Mouse (Mus musculus) liver, embryonic 13.5 days (tissue): Measurements from ENCODE around the gene Gm2310. TPM values are rescaled to one million over a fixed set of nuclear protein-coding genes. Genes with fewer than 3 reads are reported as not detected.
"Not testable (repeated sequence)": the region's sequence is repeated elsewhere in the genome, so short reads cannot be mapped to it uniquely, and the experiment has no call there.

Experiments
- ATAC-seq: fragments of 200-750 bp; cut with Nextera tagmentation; 2 replicates; pipeline ENCODE4 v1.8.0; 2017; ENCODE audit warnings: low read depth, mild to moderate bottlenecking, moderate number of reproducible peaks, moderate library complexity
- DNase-seq: peaks from one replicate; pipeline ENCODE4 v3.0.0; 2022
- H3K27ac ChIP-seq: fragments of 300-500 bp; sonication (generic); 2 replicates; pipeline ENCODE4 v1.5.1; 2015; ENCODE audit warnings: moderate library complexity, mild to moderate bottlenecking, inconsistent platforms
- H3K27me3 ChIP-seq: fragments of 300-500 bp; sonication (generic); 2 replicates; pipeline ENCODE4 v1.6.1; 2015; ENCODE audit warnings: mild to moderate bottlenecking, inconsistent platforms
- H3K36me3 ChIP-seq: fragments of 300-500 bp; sonication (generic); 2 replicates; pipeline ENCODE4 v1.6.1; 2015; ENCODE audit warnings: mild to moderate bottlenecking, inconsistent platforms
- H3K4me1 ChIP-seq: fragments of 300-500 bp; sonication (generic); replicated peaks from 2 replicates; pipeline ENCODE4 v1.6.1; 2015; ENCODE audit warnings: inconsistent platforms
- H3K4me2 ChIP-seq: fragments of 300-500 bp; sonication (generic); 2 replicates; pipeline ENCODE4 v1.6.1; 2015; ENCODE audit warnings: inconsistent platforms, mild to moderate bottlenecking, moderate library complexity
- H3K4me3 ChIP-seq: fragments of 300-500 bp; sonication (generic); replicated peaks from 2 replicates; pipeline ENCODE4 v1.5.1; 2015; ENCODE audit warnings: mild to moderate bottlenecking, inconsistent platforms
- H3K9ac ChIP-seq: fragments of 300-500 bp; sonication (generic); 2 replicates; pipeline ENCODE4 v1.6.1; 2015; ENCODE audit warnings: mild to moderate bottlenecking, inconsistent platforms
- H3K9me3 ChIP-seq: fragments of 300-500 bp; sonication (generic); replicated peaks from 2 replicates; pipeline ENCODE4 v1.6.1; 2016; ENCODE audit warnings: inconsistent platforms
- WGBS: fragments of 180-500 bp; shearing (Covaris S2); methylation state at CpG from one replicate; pipeline ENCODE4 v1.1.7; 2015; ENCODE audit not compliant: insufficient replicate concordance; 5-methylcytosine and 5-hydroxymethylcytosine counted together
- polyA plus RNA-seq: library from polyadenylated mRNA; unstranded; fragments of >200 nt; fragmentation: Nextera tagmentation; extraction: Ambion mirVana; gene quantifications from 2 replicates; pipeline ENCODE4 v1.2.1, GENCODE M21; 2015

Gene Gm2310
- polyA plus RNA-seq = not detected in 2 replicates

DNA sequence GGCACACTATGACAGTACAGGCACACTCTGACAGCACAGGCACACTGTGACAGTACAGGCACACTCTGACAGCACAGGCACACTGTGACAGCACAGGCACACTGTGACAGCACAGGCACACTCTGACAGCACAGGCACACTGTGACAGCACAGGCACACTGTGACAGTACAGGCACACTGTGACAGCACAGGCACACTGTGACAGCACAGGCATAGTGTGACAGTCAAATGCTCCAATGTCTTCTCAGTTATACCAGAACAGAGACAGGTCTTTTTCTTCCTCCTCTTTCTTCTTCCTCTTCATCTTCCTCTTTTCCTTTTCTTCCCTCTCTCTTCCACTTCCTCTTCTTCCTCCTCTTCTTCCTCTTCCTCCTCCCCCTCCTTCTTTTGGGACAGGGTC, at the start of gene Gm2310:
TSS of gene Gm2310 (minus strand) at position 101 of the 400 bp plus-strand sequence.
- not testable (repeated sequence) for H3K9me3 ChIP-seq, H3K36me3 ChIP-seq, DNase-seq, H3K4me2 ChIP-seq, H3K27me3 ChIP-seq, H3K27ac ChIP-seq, H3K9ac ChIP-seq, ATAC-seq, H3K4me1 ChIP-seq, H3K4me3 ChIP-seq

DNA sequence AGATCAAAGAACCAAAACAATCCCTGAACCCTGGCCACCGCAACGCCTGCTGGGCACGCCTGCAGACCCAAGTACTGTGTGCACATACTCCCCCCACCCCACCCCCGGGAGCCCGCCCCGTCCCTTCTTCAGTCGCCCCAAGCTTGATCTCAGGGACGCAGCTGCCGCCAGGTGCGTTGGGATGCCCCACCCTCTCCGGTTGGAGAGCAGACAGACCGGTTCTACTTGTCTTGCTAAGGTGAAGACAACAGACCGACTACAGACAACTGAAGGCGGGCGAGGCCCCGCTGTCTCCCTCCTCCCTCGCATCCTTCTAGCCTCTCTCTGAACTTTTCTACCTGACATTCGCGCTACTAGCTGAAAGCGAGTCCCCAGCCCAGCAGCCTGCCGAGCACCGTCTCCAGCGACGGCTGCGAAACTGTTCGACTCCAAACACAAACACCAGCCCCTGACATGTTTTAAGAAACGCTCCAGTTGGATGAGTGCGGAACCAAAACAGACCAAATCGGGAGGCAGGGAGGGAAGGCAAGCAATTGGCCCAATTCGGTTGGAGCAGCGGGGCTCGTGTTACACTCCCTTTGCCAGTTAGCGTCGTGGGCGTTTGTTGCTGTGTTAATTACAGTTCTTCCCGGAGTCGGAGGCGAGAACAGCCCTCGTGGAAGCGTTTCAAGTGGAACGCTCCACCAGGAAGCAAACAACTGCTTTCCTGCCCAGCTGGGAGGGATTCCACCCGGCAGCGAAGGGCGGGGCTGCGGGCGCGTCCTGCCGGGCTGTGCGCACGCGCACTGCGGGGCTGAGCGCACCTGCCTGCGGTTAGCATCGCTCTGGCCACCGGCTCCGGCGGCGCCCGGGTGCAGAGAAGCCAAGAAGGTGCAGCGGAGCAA, 49.1 kb upstream of the Gm2310 start:
- Histone ChIP-seq H3K9me3 (no peaks in the 10 kb centered on the region), H3K4me3 (peak overlapping the region; percentile 61), H3K27me3 (peaks cover 27% of the 10 kb centered on the region), H3K4me1 (peaks cover 16% of the 10 kb centered on the region), H3K4me2 (peak overlapping the region; percentile 86), H3K9ac (peak overlapping the region; percentile 53), H3K27ac (no peak overlapping the region), H3K36me3 (no peaks in the 10 kb centered on the region)
- ATAC-seq (peak; percentile 71), DNase-seq (peak; percentile 57)
- WGBS = 1% methylated on average over 60 of the region's 61 CpGs

DNA sequence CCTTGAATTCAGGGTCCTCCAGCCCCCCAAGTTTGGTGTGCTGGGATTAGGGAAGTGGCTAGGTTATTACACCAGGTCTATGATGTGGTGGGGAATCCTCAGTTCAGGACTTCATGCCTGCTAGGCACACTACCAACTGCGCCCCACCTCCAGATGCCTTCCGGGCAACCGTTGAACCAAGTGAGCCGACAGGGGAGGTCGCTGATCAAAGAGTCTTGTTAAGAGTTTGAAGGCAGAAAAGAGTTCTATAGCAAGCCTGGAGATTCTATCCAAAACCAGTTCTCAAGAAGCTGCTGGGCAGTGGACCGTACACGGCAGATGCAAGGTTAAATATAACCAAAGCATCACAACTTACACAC, 48.5 kb upstream of the Gm2310 start:
- Histone ChIP-seq H3K4me3 (peak overlapping the region; percentile 61), H3K27ac (no peak overlapping the region), H3K36me3 (no peaks in the 10 kb centered on the region), H3K27me3 (peaks cover 27% of the 10 kb centered on the region), H3K4me1 (peaks cover 16% of the 10 kb centered on the region), H3K4me2 (peak overlapping the region; percentile 86), H3K9ac (no peak overlapping the region), H3K9me3 (no peaks in the 10 kb centered on the region)
- WGBS = 19% methylated on average over 7 of the region's 7 CpGs
- no peak for DNase-seq
- no peak for ATAC-seq

DNA sequence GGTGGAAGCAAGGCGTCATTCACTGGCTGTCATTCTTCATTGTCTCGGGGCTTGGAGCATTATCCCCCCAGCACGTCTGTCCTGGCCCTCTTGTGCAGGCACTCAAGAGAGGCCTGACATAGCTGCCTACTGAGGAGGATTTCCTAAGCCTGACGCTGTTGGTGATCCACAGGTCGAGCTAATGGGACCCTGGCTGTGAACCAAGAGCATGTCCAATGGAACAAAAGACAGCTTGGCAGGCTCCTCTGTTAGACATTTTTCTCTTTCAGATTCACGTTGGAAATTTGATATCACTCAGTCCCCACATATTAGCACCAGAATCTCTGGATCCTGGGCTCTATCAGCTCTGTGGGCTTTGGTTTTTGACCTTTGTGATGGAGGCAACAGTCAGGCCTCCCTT, 45.7 kb upstream of the Gm2310 start:
- H3K9ac ChIP-seq = no peak overlapping the region
- no peak for ATAC-seq

DNA sequence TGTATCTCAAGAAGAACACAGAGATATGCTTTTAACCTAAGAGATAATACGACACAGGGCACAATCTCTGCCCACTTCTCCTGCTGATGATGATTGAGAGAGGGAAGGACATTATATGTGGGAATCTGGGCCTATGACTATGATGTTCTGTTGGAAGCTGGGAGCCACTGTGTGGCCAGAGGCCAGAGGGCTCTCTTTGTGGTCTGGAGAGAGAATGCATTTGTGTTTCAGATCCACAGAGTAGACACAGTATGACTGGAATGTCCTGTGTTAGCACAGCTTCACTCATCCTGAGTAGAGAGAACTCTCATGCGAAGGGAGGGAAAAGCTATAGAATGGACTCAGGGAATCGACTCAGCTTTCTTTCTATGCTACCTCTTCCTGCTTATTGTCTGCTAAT, 44.6 kb upstream of the Gm2310 start:
- peaks cover 11% of the 10 kb centered on the region for H3K4me1 ChIP-seq
- H3K4me2 ChIP-seq = no peak overlapping the region
- H3K9ac ChIP-seq = no peak overlapping the region
- no peak overlapping the region for H3K27ac ChIP-seq
- H3K4me3 ChIP-seq = no peak overlapping the region
- H3K36me3 ChIP-seq = no peaks in the 10 kb centered on the region
- no peaks in the 10 kb centered on the region for H3K9me3 ChIP-seq
- peaks cover 18% of the 10 kb centered on the region for H3K27me3 ChIP-seq
- 52% methylated on average over 3 of the region's 3 CpGs for WGBS
- ATAC-seq = no peak
- no peak for DNase-seq

More for the DNA sequence above, 45.7 kb upstream of the Gm2310 start:
- H3K27me3 ChIP-seq = peaks cover 20% of the 10 kb centered on the region
- no peak overlapping the region for H3K4me2 ChIP-seq
- no peak overlapping the region for H3K27ac ChIP-seq
- no peak overlapping the region for H3K4me3 ChIP-seq
- H3K9me3 ChIP-seq = no peaks in the 10 kb centered on the region
- no peaks in the 10 kb centered on the region for H3K36me3 ChIP-seq
- peaks cover 16% of the 10 kb centered on the region for H3K4me1 ChIP-seq
- no peak for DNase-seq
- WGBS = 65% methylated on average over 6 of the region's 6 CpGs

DNA sequence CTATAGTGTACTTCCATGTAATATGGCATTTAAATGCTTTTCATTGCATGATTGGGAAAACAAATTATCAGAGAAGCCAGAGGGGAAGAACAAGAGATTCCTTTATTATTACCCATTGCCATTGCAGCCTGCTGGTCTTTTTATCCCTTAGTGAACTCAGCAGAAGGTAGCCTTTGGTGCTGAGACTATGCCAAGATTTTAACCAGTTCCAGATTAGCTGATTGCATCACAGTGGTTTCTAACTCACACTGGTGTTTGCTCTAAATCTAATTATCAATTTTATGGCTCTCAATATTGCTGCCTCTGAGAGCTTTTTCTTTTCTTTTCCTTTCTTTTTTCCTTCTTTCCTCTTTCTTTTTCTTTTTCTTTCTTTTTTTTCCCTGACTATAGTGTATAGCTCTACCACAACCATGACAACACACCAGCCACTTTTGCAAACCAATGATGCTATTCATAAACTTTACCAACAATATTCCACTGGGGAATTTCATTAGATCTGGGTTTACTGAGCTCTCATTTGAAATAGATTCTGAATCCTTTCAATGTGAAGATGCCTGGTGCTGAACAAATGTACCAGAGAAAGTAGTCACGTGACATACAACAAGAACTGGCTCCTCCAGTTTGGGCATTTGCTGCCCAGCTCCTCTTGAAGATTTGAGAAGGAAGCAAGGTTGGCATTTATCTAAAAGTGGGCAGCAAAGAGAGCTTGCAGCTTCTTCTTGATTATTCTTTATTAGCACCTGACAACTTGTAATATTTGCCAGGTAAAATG, 43.9 kb upstream of the Gm2310 start:
- no peak overlapping the region for H3K4me3 ChIP-seq
- H3K4me1 ChIP-seq = peaks cover 4% of the 10 kb centered on the region
- WGBS = 53% methylated on average over 1 of the region's 1 CpGs
- no peak overlapping the region for H3K9ac ChIP-seq
- no peaks in the 10 kb centered on the region for H3K9me3 ChIP-seq
- H3K36me3 ChIP-seq = no peaks in the 10 kb centered on the region
- no peak for ATAC-seq
- H3K27ac ChIP-seq = no peak overlapping the region
- no peak for DNase-seq
- H3K27me3 ChIP-seq = peaks cover 10% of the 10 kb centered on the region
- H3K4me2 ChIP-seq = no peak overlapping the region

DNA sequence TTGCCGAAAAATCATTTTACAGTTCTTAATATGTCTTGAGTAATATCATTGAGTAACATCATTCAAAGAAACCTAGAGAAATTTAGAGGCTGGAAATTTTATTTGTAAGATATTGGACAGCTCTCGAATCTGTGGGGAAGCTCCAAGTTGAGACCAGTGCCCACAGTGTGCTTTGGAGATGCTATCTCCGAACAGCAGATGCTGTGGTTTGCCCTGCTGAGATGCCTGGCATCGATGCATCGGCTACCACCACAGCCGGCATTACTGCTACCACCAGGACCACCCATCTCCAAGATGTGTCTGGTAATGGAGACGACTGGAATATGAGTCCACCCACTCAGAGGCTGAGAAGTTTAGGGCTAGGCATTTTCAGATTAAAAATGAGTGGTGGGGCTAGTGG, 43.0 kb upstream of the Gm2310 start:
- no peak overlapping the region for H3K27ac ChIP-seq
- H3K9me3 ChIP-seq = no peaks in the 10 kb centered on the region
- ATAC-seq = no peak
- H3K9ac ChIP-seq = no peak overlapping the region
- 50% methylated on average over 7 of the region's 7 CpGs for WGBS
- H3K4me2 ChIP-seq = no peak overlapping the region
- H3K4me1 ChIP-seq = no peaks in the 10 kb centered on the region
- peaks cover 2% of the 10 kb centered on the region for H3K27me3 ChIP-seq
- DNase-seq = no peak
- no peak overlapping the region for H3K4me3 ChIP-seq
- no peaks in the 10 kb centered on the region for H3K36me3 ChIP-seq

DNA sequence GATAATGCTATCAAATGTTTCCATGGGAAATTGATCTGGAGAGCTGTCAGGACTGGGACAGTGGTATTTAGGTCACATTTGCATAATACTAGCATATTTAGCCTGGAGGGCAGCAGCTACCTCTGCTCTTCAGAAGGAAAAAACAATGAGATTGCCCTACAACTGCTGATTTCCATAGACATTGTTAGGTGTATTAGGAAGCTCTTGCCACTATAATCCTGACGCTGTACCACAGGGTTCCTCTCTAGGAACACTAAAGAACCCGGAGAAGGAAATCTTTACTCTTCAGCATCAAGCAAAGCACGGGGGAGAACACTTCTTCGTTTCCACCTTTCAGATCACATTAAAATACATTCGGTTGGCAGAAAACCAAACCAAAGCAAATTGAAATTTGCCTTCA, 11.4 kb upstream of the Gm2310 start:
- Histone ChIP-seq H3K9me3 (no peaks in the 10 kb centered on the region), H3K4me1 (no peaks in the 10 kb centered on the region), H3K4me2 (no peak overlapping the region), H3K27me3 (no peaks in the 10 kb centered on the region), H3K36me3 (no peaks in the 10 kb centered on the region), H3K9ac (no peak overlapping the region), H3K4me3 (no peak overlapping the region), H3K27ac (no peak overlapping the region)
- 67% methylated on average over 5 of the region's 5 CpGs for WGBS
- DNase-seq = no peak
- no peak for ATAC-seq

DNA sequence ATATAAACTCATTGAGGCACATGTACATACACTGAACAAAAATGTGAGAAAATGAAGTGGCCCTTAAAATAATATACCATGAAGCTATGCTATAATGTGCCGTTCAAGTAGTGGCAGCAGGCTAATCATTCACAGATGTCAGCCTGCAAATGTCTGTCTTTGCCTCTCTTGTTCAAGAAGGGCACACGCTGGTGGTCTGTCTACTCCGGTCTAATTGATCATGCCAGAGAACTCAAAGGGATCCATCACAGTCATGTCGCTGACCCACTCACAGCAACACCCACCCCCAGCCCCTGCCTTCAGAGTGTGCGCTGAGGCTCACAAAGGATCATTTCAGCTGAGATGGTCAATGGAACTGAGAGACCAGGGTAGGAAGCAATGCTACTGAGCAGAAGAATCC, 6.8 kb downstream of the Gm2310 start:
- H3K9ac ChIP-seq = no peak overlapping the region
- H3K4me1 ChIP-seq = no peaks in the 10 kb centered on the region
- no peak for DNase-seq
- WGBS = 73% methylated on average over 5 of the region's 5 CpGs
- no peak for ATAC-seq
- no peak overlapping the region for H3K4me2 ChIP-seq
- H3K27me3 ChIP-seq = no peaks in the 10 kb centered on the region
- no peak overlapping the region for H3K4me3 ChIP-seq
- no peaks in the 10 kb centered on the region for H3K36me3 ChIP-seq
- H3K27ac ChIP-seq = no peak overlapping the region
- H3K9me3 ChIP-seq = no peaks in the 10 kb centered on the region

DNA sequence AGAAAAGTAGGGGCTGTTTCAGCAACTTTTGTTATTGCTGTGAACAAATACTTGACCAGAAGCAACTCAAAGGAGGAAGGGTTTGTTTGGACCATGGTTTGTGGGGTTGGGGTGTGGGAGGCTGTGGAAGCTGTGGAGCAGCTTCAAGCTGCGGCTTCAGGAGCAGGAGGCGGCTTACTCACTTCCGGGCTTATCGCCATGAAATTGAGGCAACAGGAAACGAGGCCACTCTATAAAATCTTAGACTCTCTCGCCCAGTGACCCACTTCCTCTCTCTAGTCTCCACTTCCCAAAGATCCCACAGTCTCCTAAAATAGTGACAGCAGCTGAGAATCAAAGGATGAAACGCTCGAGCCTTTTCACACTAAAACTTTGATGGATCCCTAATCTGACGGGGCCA, 7.9 kb downstream of the Gm2310 start:
- Histone ChIP-seq H3K27me3 (no peaks in the 10 kb centered on the region), H3K4me2 (peak overlapping the region; percentile 9; the same call in 1 of the 2 replicates), H3K36me3 (no peaks in the 10 kb centered on the region), H3K4me3 (no peak overlapping the region), H3K9ac (no peak overlapping the region), H3K4me1 (no peaks in the 10 kb centered on the region), H3K27ac (no peak overlapping the region), H3K9me3 (no peaks in the 10 kb centered on the region)
- DNase-seq (no peak), ATAC-seq (no peak)
- 17% methylated on average over 9 of the region's 9 CpGs for WGBS

DNA sequence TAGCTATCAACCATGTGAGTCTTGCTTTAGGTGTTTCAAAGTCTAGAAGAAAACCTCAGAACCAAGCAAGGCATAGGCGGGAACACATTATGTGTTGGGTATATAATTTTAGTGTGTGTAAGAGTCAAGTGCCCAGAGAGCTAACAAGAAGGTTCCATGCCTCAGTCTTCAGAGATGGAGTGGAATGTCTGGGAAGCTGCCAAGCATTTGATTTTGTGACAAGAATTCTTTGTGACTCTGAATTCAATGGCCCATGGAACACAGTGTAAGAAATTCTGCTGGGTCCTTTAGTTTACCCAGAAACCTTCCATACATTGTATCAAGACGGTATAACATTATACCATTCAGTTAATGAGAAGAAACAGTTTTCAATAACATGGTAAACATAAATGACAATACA, 17.3 kb downstream of the Gm2310 start:
- H3K4me3 ChIP-seq = no peak overlapping the region
- no peaks in the 10 kb centered on the region for H3K9me3 ChIP-seq
- no peaks in the 10 kb centered on the region for H3K4me1 ChIP-seq
- H3K27ac ChIP-seq = no peak overlapping the region
- no peak overlapping the region for H3K9ac ChIP-seq
- ATAC-seq (no peak), DNase-seq (no peak)
- 68% methylated on average over 2 of the region's 2 CpGs for WGBS
- no peaks in the 10 kb centered on the region for H3K27me3 ChIP-seq
- no peaks in the 10 kb centered on the region for H3K36me3 ChIP-seq
- no peak overlapping the region for H3K4me2 ChIP-seq
